Mouse (Mus musculus) lung, embryonic 14.5 days (tissue): ENCODE results near the gene Pex16. TPM values are rescaled to one million over a fixed set of nuclear protein-coding genes. Genes with fewer than 3 reads are reported as not detected.

Experiments
- ATAC-seq: fragments of 200-750 bp; cut with Nextera tagmentation; 2 replicates; pipeline ENCODE4 v1.8.0; 2017; ENCODE audit warnings: mild to moderate bottlenecking, moderate TSS enrichment, moderate library complexity; ENCODE audit not compliant: insufficient read depth
- DNase-seq: peaks from one replicate; pipeline ENCODE4 v3.0.0-alpha.2; 2015
- H3K27ac ChIP-seq: fragments of 300-500 bp; sonication (generic); 2 replicates; pipeline ENCODE4 v1.5.1; 2014; ENCODE audit warnings: low read depth, mild to moderate bottlenecking, moderate library complexity
- H3K27me3 ChIP-seq: fragments of 300-500 bp; sonication (generic); 2 replicates; pipeline ENCODE4 v1.6.1; 2014; ENCODE audit warnings: low read length, control low read depth; ENCODE audit not compliant: insufficient read depth
- H3K36me3 ChIP-seq: fragments of 300-500 bp; sonication (generic); 2 replicates; pipeline ENCODE4 v1.6.1; 2014; ENCODE audit warnings: control low read depth; ENCODE audit not compliant: insufficient read depth
- H3K4me1 ChIP-seq: fragments of 300-500 bp; sonication (generic); 2 replicates; pipeline ENCODE4 v1.6.1; 2014; ENCODE audit warnings: antibody characterized with exemption, control low read depth; ENCODE audit not compliant: insufficient read depth
- H3K4me2 ChIP-seq: fragments of 300-500 bp; sonication (generic); 2 replicates; pipeline ENCODE4 v1.6.1; 2014; ENCODE audit warnings: mild to moderate bottlenecking
- H3K4me3 ChIP-seq: fragments of 300-500 bp; sonication (generic); 2 replicates; pipeline ENCODE4 v1.5.1; 2014; ENCODE audit warnings: low read depth, low read length
- H3K9ac ChIP-seq: fragments of 300-500 bp; sonication (generic); 2 replicates; pipeline ENCODE4 v1.6.1; 2014
- H3K9me3 ChIP-seq: fragments of 300-500 bp; sonication (generic); 2 replicates; pipeline ENCODE4 v1.6.1; 2016; ENCODE audit warnings: low read depth, low read length, control low read depth
- CTCF ChIP-seq: IDR thresholded peaks from 2 replicates; pipeline ENCODE4 v1.5.1; 2016; ENCODE audit warnings: antibody characterized with exemption, low read depth
- WGBS: fragments of 180-500 bp; shearing (Covaris S2); extraction: QIAGEN DNeasy Blood & Tissue Kit; methylation state at CpG from one replicate; pipeline ENCODE4 v1.1.7; 2014; 5-methylcytosine and 5-hydroxymethylcytosine counted together
- polyA plus RNA-seq: library from polyadenylated mRNA; unstranded; fragments of >200 nt; fragmentation: Nextera tagmentation; extraction: Ambion mirVana; gene quantifications from 2 replicates; pipeline ENCODE4 v1.2.1, GENCODE M21; 2014

Gene Pex16
- polyA plus RNA-seq, 1 experiment from 2014 or later, result 16.6 TPM

DNA sequence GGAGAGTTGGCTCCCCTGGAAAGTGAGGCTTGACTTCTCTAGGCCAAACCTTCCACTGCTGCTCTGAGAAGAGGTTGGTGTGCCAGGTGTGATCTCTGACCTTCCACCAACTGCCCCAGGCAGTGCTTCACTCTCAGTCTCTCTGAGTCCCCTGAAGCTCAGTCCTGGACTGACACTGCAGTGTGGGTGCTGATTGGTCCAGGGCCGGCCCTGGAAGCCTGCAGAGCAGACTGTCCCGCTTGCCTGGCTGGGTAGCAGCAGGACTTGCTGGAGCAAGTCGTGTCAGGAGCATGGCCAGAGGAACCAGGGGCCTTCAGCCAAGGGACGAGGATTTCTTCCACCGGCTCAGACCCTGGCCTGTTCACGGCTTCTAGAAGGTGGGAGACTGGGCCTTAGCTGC lies 30.3 kb downstream of the Pex16 start:
- no peak overlapping the region for H3K4me3 ChIP-seq
- H3K9me3 ChIP-seq, result no peaks in the 10 kb centered on the region
- H3K4me2 ChIP-seq, result no peak overlapping the region
- DNase-seq, result no peak
- no peak overlapping the region for H3K27ac ChIP-seq
- peaks cover 49% of the 10 kb centered on the region for H3K36me3 ChIP-seq
- 81% methylated on average over 6 of the region's 6 CpGs for WGBS
- no peak for TF ChIP-seq CTCF
- no peak overlapping the region for H3K9ac ChIP-seq
- no peak for ATAC-seq
- peaks cover 6% of the 10 kb centered on the region; the same call in 1 of the 2 replicates for H3K27me3 ChIP-seq
- H3K4me1 ChIP-seq, result 0 out of 2 replicates have a peak, but pooled peaks cover 2% of the 10 kb centered on the region

GRCm38 (mm10) chr2:92405687-92406086 lies 31.2 kb downstream of the Pex16 start:
- WGBS, result 88% methylated on average over 7 of the region's 7 CpGs
- no peak overlapping the region for H3K27ac ChIP-seq
- no peak overlapping the region for H3K4me3 ChIP-seq
- no peaks in the 10 kb centered on the region for H3K9me3 ChIP-seq
- TF ChIP-seq CTCF, result no peak
- ATAC-seq, result no peak
- peaks cover 2% of the 10 kb centered on the region; the same call in 1 of the 2 replicates for H3K27me3 ChIP-seq
- no peak overlapping the region for H3K4me2 ChIP-seq
- DNase-seq, result no peak
- no peak overlapping the region for H3K9ac ChIP-seq
- peaks cover 58% of the 10 kb centered on the region for H3K36me3 ChIP-seq
- 0 out of 2 replicates have a peak, but pooled peaks cover 2% of the 10 kb centered on the region for H3K4me1 ChIP-seq

DNA sequence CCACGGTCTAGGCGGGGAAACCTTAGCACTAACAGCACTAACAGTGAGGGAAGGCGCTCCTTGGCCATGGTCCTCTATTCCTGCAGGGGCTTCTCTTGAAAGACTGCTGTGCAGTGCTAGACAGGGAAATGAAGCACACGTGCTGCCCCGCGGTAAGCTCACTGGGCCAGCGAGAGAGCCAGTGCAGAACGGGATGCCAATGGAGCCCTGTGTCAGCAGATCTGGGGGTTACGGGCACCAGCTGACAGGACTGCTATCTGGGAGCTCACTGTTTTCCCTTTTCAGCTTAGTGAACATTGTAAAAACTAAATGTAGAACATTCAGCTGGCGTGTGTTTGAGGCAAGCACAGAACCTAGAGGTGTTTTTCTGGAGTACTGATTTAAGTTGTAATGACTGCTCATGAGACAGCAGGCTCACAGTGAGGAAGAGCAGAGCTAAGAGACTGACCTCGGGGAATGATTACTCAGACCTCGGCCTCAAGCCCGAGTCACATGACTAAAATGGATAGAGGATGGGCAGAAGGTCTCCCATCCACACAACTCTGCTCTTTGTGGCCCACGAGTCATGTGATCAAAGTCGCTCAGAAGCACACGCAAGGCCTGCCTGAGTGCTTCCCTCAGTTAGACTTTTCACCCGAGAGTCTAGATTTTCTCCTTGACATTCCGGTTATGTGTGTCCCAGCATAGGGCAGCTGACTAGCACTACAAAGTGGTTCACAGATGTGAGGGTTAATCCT lies 34.0 kb downstream of the Pex16 start:
- WGBS, result 87% methylated on average over 18 of the region's 18 CpGs
- Histone ChIP-seq H3K9me3 (no peaks in the 10 kb centered on the region), H3K27ac (no peak overlapping the region), H3K4me3 (no peak overlapping the region), H3K4me1 (no peaks in the 10 kb centered on the region), H3K36me3 (peaks cover 86% of the 10 kb centered on the region), H3K4me2 (no peak overlapping the region), H3K27me3 (no peaks in the 10 kb centered on the region), H3K9ac (no peak overlapping the region)
- ATAC-seq, result no peak
- DNase-seq, result no peak
- TF ChIP-seq CTCF, result no peak

DNA sequence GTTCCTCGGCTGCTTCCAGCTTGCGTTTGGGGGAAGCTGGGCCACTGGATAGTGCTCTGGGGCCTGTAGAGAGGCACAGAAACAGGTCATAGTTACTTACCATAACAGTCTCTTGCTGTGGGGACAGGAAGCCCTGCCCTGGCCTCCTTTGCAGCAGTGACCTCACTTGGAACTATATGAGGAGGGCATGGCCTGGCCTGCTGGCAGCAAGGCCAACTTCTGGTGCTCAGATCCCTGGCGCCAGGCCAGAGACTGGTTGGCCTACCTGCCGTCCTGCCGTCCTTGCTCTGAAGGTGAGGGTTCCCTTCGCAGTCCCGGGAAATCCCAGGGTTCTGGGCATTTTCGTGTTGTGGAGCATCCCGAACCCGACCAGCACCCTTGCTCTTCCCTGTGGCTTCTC lies 37.2 kb downstream of the Pex16 start:
- no peak for TF ChIP-seq CTCF
- Histone ChIP-seq H3K4me3 (no peak overlapping the region), H3K27me3 (no peaks in the 10 kb centered on the region), H3K4me2 (no peak overlapping the region), H3K9ac (no peak overlapping the region), H3K27ac (no peak overlapping the region), H3K4me1 (no peaks in the 10 kb centered on the region), H3K9me3 (no peaks in the 10 kb centered on the region), H3K36me3 (peaks cover 95% of the 10 kb centered on the region)
- DNase-seq (no peak), ATAC-seq (no peak)
- 86% methylated on average over 10 of the region's 10 CpGs for WGBS

- H3K4me2 ChIP-seq, result no peak overlapping the region
- no peak for TF ChIP-seq CTCF
- H3K9me3 ChIP-seq, result no peaks in the 10 kb centered on the region
- no peaks in the 10 kb centered on the region for H3K27me3 ChIP-seq
- H3K4me3 ChIP-seq, result no peak overlapping the region
- no peak overlapping the region for H3K9ac ChIP-seq
- no peak overlapping the region for H3K27ac ChIP-seq
- ATAC-seq, result no peak
- peaks cover 14% of the 10 kb centered on the region; the same call in 1 of the 2 replicates for H3K4me1 ChIP-seq
- peaks cover 88% of the 10 kb centered on the region for H3K36me3 ChIP-seq
- DNase-seq, result no peak
- WGBS, result 91% methylated on average over 7 of the region's 7 CpGs
These were observed 47.4 kb downstream of the Pex16 start for GRCm38 (mm10) chr2:92421723-92422387.

DNA sequence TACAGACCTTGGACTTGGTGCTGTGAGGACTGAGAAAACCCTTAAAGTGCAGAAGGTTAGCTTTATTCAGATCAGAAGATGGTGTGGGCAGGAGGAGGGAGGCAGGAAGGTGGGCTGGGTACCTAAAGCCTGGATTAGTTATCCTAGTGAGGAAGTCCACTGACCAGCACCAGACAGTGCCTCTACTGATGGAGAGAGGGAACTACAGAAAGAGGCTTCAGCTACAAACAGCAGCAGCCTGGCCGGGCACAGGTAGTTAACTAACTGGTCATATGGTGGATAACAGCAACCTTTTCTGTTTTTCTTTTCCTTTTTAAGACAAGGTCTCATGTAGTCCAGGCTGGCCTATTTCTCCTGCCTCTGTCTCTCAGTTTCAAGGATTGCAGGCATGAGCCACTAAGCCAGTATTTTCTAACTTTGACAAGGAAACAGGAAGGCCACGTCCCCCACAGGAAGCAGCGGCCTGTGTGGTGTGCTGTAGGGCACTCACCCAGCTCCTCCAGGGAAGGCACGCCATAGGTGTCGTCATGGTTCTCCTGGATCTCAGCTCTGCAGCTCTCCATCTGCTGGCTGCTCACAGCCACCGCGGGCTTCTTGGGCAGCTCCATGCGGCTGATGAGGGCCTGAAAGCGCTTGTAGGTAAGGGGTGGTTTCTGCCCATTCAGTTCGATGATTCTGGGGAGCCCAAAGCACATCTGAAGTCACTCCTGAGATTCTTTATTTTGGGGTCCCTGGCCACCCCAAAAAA lies 48.1 kb downstream of the Pex16 start:
- 71% methylated on average over 10 of the region's 10 CpGs for WGBS
- DNase-seq (peak; percentile 34), ATAC-seq (no peak)
- Histone ChIP-seq H3K9me3 (no peaks in the 10 kb centered on the region), H3K4me2 (no peak overlapping the region), H3K9ac (no peak overlapping the region), H3K4me3 (no peak overlapping the region), H3K4me1 (peaks cover 19% of the 10 kb centered on the region), H3K27me3 (no peaks in the 10 kb centered on the region), H3K36me3 (peaks cover 82% of the 10 kb centered on the region), H3K27ac (no peak overlapping the region)
- peak; percentile 41; the same call in 1 of the 2 replicates for TF ChIP-seq CTCF

- no peak for TF ChIP-seq CTCF
- no peak for ATAC-seq
- Histone ChIP-seq H3K9ac (no peak overlapping the region), H3K27ac (peak overlapping the region; percentile 94; the same call in 1 of the 2 replicates), H3K9me3 (no peaks in the 10 kb centered on the region), H3K4me2 (no peak overlapping the region), H3K4me1 (peaks cover 19% of the 10 kb centered on the region), H3K27me3 (no peaks in the 10 kb centered on the region), H3K36me3 (peaks cover 76% of the 10 kb centered on the region), H3K4me3 (no peak overlapping the region)
- WGBS, result 91% methylated on average over 9 of the region's 9 CpGs
- no peak for DNase-seq
These were observed 48.7 kb downstream of the Pex16 start for GRCm38 (mm10) chr2:92423156-92423555.
